Mouse (Mus musculus) induced T-regulatory cell, adult 2 months (primary cell): ENCODE measurements at regions not wholly inside any gene's neighbourhood (a gene's known extent, or its start where the extent isn't known, plus 50 kb on each side); places are given as distances from the start of the nearest gene placed in this dataset.
"Not testable (repeated sequence)": the region's sequence is repeated elsewhere in the genome, so short reads cannot be mapped to it uniquely, and the experiment has no call there.

ENCODE experiments used
- DNase-seq: peaks from one replicate; pipeline ENCODE4 v3.0.0-alpha.2; 2012; ENCODE audit warnings: low read depth

DNA sequence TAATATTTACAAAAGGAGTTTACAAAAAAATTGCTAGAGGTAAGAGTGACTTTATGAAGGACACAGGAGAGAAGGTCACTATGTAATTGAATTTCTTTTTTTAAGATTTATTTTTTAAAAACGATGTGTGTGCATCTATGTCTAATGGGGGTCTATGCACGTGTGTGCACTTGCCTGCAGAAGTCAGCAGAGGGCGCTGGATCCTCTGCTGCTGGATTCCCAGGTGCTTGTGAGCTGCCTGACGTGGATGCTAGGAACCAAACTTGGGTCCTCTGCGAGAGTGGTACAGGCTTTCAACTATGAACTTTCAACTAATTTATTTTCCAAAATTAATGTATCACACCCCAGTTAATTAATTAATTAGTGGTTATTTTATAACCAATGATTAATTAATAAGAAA lies 85.0 kb downstream of the Glrx3 start:
- DNase-seq: no peak

DNA sequence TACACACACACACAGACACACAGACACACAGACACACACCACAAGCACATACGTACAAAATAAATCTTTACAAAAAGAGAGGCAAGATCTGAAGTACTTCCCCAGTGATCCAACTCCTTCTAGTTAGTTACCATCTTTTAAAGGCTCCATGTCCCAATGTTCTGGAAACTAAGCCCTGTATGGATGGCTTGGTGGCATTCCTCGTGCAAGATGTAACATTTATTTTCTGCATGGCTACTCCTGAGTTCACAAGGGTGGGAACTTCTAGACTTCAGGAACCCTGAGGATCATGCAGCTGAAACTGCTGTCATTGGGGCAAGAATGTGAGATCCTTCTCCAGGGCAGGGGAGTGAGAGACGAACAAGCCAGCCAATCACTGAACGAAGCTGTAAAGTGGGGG lies 96.1 kb downstream of the Glrx3 start:
- DNase-seq: no peak

DNA sequence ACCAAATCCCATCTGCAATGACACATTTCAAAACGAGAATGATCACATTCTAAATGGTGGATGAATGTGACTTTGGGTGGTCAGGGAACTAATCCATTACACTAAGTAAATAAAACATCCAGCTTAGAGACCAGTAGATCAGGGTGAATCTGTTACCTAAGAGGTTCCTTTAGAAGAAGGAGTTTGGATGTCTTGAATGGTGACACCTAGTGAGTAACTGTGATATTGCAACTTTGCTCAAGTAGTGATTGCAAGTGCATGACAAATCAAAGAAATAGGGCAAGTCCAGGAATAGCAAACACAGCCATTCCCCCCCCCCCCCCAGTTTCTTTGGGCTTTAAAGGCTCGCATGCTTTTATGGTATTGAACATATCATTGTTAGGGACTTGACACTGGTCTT lies 112.6 kb downstream of the Glrx3 start:
- DNase-seq: peak; percentile 62

DNA sequence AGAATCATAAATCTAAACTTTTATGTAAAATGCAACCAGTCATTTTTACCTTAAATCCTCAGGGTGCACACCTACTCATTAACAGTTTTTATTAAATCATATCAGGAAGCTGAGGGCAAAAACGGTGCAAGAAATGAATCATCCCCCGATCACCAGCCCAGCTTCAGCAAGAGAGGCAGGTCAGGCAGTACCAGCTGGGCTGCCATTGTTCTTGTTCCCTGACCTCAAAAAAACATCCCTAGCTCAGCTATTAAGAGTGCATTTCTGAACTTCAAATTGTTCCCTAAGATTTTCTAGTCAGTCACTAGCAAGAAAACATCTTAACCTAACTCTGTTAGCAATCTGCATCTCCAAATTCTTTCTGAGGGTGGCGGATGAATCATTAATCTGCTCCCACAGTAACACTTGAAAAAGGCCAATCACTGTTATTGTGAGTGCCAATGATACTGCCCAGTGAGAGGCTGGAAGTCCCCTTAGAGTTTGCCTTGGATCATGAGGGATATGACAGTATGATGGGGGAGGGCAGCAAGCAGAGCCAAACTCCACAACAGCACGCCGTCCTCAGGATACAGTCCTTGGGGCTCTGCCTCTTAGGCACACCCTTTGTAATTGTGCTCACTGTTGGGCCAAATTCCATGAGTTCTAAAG lies 115.3 kb downstream of the Glrx3 start:
- DNase-seq: no peak

DNA sequence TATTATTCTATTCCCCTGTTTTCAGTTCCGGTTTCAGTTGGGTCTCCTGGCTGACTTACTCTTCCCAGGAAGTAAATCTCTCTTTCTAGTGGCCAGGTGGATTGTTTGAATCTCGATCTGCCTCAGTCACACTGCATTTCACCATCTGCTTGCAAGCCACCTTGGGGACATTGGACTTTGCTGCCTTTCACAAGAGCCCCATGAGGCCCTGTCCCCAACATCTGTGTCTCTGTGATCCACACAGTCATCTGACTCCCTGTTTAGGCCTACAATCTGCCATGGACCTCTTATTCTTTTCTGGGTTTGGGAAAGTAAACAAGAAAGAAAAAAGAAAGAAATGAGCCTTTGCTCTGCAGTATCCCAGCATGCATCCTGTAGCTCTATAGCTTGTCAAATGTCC lies 118.1 kb downstream of the Glrx3 start:
- no peak for DNase-seq

- DNase-seq: no peak
Measured at GRCm38 (mm10) chr7:137557439-137557838, 120.0 kb downstream of the Glrx3 start.

GRCm38 (mm10) chr7:137558871-137559270 lies 121.5 kb downstream of the Glrx3 start:
- DNase-seq: no peak

GRCm38 (mm10) chr7:137570199-137570598 lies 132.8 kb downstream of the Glrx3 start:
- DNase-seq: no peak

- DNase-seq: no peak
Measured at GRCm38 (mm10) chr7:137575491-137575890, 138.1 kb downstream of the Glrx3 start.

DNA sequence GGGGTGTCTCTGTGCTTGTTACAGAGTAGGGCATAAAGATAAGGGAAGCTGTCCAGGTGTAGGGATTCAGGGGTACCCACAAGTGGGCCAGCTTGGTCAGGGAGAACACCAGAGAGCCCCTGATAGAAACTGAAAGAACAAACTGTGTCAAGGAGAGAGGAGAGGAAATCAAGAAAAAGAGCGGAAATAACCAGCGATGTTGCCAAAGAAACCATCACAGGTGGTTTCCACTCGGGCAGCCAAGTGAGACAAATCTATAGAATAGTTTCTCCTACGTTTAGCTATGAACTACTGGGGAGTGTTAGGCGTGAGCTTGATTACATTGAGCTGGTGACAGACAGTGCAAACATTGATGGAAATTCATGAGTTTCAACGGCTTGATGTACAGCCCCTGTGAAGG lies 138.8 kb downstream of the Glrx3 start:
- peak; percentile 63 for DNase-seq

DNA sequence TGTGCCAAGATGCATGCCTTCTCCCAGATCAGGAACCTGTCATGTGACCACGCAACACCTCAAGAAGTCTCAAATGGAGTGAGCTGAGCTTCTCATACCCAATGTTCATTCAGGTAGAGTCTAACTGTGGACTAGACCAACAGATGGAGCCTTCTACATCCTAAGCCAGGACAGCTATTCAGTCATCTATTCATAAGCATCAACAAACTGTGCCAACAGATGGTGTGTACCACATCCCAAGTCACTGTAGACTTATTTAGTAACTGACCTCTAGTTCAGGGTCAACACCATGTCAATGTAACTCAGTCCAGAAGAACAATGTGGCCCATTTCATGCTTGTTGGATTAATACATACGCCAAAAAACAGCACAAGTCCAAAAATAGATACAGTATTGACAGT lies 146.1 kb downstream of the Glrx3 start:
- no peak for DNase-seq

DNA sequence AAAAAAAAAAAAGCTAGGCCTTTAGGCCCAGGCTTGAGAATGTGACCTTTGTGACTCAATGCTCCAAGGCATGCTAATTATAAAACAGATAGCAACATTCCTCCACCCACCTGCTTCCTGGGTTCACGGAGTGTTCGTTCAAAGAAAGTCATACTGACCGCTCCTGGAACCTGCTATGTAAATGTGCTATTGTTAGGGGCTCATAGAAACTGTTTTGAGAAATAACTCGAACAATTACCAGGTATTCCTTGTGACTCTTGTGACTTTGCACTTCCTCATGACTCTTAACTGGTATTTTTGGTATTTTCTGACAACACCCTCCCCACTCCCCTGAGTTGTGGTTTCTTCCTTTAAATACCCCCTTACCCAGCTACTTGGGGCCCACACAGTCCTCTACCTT lies 147.5 kb downstream of the Glrx3 start:
- not testable (repeated sequence) for DNase-seq

- no peak for DNase-seq
Measured at GRCm38 (mm10) chr7:137593570-137593969, 156.2 kb downstream of the Glrx3 start.

DNA sequence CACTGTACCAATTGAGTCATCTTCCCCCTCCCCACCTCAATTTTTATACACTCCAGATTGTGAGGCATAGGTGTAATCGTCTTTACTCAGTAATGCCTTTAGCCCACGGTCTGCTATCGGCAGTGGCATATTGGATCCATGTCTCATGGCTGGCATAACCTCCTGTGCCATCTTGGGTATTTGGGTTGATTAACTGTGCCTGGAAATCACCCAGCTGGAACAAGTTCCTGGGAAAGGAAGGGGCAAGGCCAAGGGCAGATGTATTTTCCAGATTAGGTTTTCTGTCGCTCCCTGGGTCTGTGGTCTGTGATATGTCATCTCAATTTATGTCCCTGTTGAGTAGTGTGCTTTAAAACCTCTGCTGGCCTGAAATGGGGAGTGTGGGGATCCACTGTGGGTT lies 158.2 kb downstream of the Glrx3 start:
- DNase-seq: no peak

DNA sequence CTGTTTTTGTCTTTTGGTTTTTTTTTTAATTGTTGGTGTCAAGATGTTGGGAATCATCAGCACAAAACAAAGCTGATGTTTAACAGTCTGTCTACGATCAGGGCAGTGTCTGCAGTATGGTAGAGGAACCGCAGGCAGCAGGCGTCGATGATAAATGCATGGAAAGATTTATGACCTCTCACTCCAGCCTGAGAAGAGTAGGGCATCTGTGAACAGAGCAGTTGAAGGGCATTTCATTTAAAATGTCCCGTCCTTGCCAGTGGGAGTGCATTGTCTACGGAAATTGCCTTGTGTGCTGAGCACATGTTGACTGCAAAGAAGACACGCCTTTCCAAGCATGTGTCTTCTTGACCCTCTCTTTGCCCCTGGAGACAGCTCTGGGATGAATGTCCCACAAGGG lies 158.7 kb downstream of the Glrx3 start:
- no peak for DNase-seq

DNA sequence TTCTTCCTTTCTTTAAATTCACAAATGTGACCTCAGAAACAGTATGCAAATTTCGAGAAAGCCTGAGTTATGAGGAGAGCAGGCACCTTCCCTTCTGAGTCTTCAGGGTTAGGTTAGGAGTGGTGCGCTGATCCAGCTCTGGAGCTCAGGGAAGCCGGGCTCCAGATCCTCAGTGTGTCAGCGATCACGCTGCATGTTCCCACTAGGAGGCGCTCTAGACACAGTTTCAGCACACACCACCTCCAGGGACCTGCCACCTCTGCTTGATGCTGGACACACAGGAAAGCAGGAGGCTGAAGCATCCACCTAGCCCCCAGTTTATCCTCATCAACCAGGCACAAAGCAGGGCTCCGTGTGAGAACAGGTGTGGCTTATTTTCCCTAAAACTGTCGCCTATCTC lies 165.6 kb downstream of the Glrx3 start:
- peak; percentile 15 for DNase-seq

DNA sequence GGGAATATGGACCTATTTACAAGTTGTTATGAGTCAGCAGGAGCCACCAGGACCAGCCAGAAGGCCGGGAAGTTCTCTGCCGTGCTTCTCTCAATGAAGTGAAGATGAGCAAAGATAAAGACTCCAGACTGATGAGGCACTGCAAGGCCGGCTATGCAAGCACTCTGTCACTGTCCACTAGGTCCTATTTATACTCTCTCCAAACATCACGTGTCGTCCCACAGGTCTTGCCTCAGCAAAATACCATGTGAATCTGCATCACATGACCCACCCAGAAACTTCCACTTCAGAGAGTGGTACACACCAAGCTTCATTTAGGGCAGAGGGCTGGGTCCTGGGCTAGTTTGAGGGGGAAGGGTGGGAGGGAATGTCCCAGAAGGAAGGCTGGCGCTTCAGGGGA lies 172.3 kb downstream of the Glrx3 start:
- no peak for DNase-seq

DNA sequence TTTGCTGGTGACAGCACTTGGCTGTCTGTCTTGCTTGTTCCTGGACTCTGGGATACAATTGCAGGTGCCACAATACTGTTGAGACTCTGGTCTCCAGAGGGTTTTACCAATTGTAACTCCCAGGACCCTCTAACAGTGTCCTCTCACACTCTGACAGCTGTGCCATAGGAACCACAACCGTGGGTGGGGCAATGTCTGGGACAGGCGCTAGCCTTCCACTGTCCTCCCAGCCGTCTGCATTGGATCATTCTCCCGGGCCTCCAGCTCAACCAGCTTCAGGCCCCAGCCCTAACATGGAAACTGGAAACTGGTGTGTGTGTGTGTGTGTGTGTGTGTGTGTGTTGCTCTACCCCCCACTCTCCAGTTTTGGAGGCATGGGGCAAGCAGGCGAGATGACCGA lies 173.9 kb downstream of the Glrx3 start:
- DNase-seq: no peak

DNA sequence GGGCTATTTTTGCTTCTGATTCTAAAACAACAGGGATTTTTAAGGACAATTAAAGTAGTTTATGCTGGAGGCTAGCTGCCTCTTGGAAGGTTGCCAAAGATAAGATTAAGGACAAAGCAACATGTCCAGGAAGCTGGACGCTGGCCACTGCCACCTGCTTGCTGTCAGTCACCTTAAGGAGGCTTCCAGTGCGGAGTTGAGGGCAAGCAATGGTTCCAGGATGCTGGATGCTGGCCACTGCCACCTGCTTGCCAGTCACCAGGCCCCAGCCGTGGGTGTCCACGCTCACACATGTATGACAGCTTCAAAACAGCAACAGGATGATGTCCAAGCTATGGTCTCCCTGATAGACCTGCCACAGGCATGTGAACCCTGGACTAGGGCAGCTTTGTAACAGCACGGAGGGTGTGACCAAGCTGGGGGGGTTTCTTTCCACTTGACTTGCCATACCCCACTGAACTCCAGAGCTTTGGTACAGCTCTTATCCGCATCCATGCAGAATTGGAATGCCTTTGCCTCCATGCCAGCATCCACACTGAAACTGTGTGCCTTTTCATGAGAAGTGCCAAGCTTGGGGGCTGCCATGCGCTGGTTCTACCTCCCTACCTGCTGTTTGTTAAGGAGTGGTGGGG lies 174.6 kb downstream of the Glrx3 start:
- no peak for DNase-seq

DNA sequence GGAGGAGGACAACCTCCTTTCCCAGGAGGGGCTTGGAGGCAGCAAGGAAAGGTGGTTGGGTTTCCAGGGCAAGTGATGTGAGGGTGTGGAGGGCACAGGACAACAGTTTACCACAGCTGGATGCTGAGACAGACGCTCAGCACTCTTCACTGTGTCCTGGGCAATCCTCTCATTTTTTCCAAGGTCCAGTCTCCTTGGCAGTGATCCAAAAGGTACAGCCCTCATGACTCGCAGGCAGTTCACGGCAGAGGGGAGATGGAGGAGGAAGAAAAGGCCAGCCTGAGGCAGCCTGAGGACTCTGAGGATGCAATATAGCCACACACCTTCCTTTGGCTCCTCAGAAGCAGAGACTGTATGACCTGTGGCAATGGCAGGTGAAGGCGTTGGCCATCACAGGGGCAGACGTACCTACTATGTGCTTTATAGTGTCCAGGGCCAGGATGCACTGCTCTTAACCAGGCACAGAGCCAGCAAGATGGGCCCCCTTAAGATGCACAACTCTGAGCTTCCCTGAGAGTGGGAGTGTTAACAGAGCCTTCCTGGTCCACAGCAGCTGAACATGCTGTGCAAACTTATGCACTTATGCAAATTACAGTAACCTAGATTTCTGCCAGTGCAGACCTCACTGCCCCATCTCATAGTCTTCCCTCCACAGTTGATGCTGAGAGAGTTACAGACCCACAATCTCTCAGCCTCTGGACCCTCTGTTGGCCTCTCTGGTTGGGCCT lies 181.2 kb downstream of the Glrx3 start:
- DNase-seq: no peak

GRCm38 (mm10) chr7:137619286-137619789 lies 181.9 kb downstream of the Glrx3 start:
- no peak for DNase-seq

GRCm38 (mm10) chr7:137628266-137628665 lies 190.9 kb downstream of the Glrx3 start:
- no peak for DNase-seq

DNA sequence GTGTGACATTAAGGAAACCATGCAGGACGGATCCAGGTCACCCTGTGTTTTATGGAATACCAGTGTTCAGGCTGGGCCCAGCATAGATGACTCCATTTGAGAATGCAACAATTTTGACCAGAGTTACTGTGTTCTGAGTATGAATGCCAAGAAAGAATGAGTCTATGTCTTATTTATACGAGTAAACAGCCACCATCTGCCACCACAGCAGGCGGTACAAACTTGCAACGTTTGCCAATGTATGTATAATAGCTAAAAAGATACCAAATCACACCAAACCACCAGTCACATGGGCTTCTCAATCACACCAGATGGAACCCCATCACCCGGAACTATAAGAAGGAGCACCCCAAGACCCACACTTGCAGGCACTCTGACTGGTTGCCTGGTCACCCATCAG lies 192.1 kb downstream of the Glrx3 start:
- no peak for DNase-seq
